Mouse (Mus musculus): ENCODE measurements at regions not wholly inside any gene's neighbourhood (a gene's known extent, or its start where the extent isn't known, plus 50 kb on each side); places are given as distances from the start of the nearest gene placed in this dataset.

DNA sequence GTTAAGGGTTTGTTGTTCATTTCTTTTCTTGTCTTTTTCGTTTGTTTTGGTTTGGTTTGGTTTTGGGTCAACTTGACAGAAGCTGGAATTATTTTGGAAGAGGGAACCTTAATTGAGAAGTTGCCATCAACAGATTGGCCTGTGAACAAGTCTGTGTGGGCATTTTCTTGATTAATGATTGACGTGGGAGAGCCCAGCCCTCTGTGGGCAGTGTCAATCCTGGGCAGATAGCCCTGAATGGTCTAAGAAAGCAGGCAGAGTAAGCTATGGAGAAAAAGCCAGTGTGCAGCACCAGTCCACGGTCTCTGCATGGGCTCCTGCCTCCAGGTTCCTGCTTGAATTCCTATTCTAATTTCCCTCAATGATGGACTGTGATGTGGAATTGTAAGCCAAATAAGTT lies 1031.4 kb downstream of the 9330182O14Rik start:
- Histone ChIP-seq H3K9ac (ENCODE audit: low read depth, low read length) (no peak overlapping the region), H3K36me3 (ENCODE audit: control insufficient read depth, insufficient read depth, low read length) (no peaks in the 10 kb centered on the region), H3K4me3 (no peak overlapping the region), H3K27me3 (ENCODE audit: control insufficient read depth, insufficient read depth, low read length) (no peaks in the 10 kb centered on the region), H3K79me2 (replicated peaks; ENCODE audit: control insufficient read depth, insufficient read depth, low read length) (no peaks in the 10 kb centered on the region), H3K4me1 (ENCODE audit: control insufficient read depth, insufficient read depth, low read length) (no peaks in the 10 kb centered on the region), H3K27ac (no peak overlapping the region)
- no peak for TF ChIP-seq CTCF (IDR thresholded peaks at IDR 0.05)
- WGBS = 75% methylated on average over 3 of the region's 3 CpGs
- DNase-seq = no peak
- intact Hi-C loops (cut with DNase I) = no loop called here

DNA sequence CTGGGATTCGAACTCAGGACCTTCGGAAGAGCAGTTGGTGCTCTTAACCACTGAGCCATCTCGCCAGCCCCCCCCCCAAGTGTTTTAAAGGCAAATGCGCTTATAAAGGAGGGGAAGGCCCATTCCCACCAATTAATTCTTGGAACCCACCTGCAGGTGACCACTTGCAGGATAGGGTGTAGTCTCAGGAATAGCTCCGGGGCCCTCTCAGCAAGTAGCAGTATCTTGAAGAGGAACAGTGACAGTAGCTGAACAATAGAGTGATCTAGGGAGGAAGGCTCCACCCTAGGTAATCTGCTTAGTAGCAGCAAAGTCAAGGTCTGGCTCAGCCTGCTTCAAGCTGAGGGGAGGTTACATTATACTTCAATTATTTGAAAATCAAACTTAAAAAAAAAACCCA lies 1056.6 kb downstream of the 9330182O14Rik start:
- Histone ChIP-seq H3K79me2 (replicated peaks; ENCODE audit: control insufficient read depth, insufficient read depth, low read length) (no peaks in the 10 kb centered on the region), H3K36me3 (ENCODE audit: control insufficient read depth, insufficient read depth, low read length) (no peaks in the 10 kb centered on the region), H3K9ac (ENCODE audit: low read depth, low read length) (no peak overlapping the region), H3K27ac (no peak overlapping the region), H3K4me3 (no peak overlapping the region), H3K4me1 (ENCODE audit: control insufficient read depth, insufficient read depth, low read length) (no peaks in the 10 kb centered on the region), H3K27me3 (ENCODE audit: control insufficient read depth, insufficient read depth, low read length) (no peaks in the 10 kb centered on the region)
- TF ChIP-seq POLR2A (IDR thresholded peaks at IDR 0.05; ENCODE audit: insufficient read depth, low read depth, low read length) (no peak), EP300 (IDR thresholded peaks at IDR 0.05; ENCODE audit: insufficient read depth, low read depth, low read length) (no peak), CTCF (IDR thresholded peaks at IDR 0.05) (no peak)
- intact Hi-C loops (cut with DNase I) = loop anchor here (10.0 kb wide), 2 partner anchors 464 to 784 kb away; no protein-coding TSS in a partner anchor
- 71% methylated on average over 5 of the region's 5 CpGs for WGBS
- no peak for DNase-seq

- TF ChIP-seq CTCF (IDR thresholded peaks at IDR 0.05) (peak; percentile 68), POLR2A (IDR thresholded peaks at IDR 0.05; ENCODE audit: insufficient read depth, low read depth, low read length) (no peak), EP300 (IDR thresholded peaks at IDR 0.05; ENCODE audit: insufficient read depth, low read depth, low read length) (no peak)
- intact Hi-C loops (cut with DNase I) = loop anchor here (10.0 kb wide), 2 partner anchors 462 to 782 kb away; no protein-coding TSS in a partner anchor
- Histone ChIP-seq H3K27ac (no peak overlapping the region), H3K4me1 (ENCODE audit: control insufficient read depth, insufficient read depth, low read length) (no peaks in the 10 kb centered on the region), H3K79me2 (replicated peaks; ENCODE audit: control insufficient read depth, insufficient read depth, low read length) (no peaks in the 10 kb centered on the region), H3K27me3 (ENCODE audit: control insufficient read depth, insufficient read depth, low read length) (no peaks in the 10 kb centered on the region), H3K36me3 (ENCODE audit: control insufficient read depth, insufficient read depth, low read length) (no peaks in the 10 kb centered on the region), H3K9ac (ENCODE audit: low read depth, low read length) (no peak overlapping the region), H3K4me3 (no peak overlapping the region)
- 12% methylated on average over 3 of the region's 3 CpGs for WGBS
- DNase-seq = peak in 1 of 2 experiments; percentile 6
These were observed 1059.1 kb downstream of the 9330182O14Rik start for GRCm38 (mm10) chr15:41193240-41193639.

DNA sequence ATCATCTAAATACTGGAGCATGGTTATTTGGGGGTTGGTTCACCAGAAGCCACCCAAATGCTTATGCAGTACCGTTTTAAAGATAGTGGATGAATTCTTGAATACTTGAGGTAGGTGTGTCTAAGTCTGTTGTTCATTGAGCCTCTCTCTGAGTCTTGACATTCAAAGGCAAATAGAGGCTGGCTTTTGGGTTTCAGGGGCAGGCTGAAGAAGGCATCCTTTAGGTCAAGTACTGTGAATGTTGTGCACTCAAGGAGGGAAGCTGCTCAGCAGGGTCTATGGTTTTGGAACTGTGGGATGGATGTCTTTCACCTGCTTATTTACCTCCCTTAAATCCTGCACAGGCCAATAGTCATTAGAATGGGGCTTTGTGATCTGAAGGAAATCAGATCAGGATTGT lies 1089.6 kb downstream of the 9330182O14Rik start:
- Histone ChIP-seq H3K4me3 (no peak overlapping the region), H3K36me3 (ENCODE audit: control insufficient read depth, insufficient read depth, low read length) (no peaks in the 10 kb centered on the region), H3K27ac (no peak overlapping the region), H3K79me2 (replicated peaks; ENCODE audit: control insufficient read depth, insufficient read depth, low read length) (no peaks in the 10 kb centered on the region), H3K27me3 (ENCODE audit: control insufficient read depth, insufficient read depth, low read length) (no peaks in the 10 kb centered on the region), H3K4me1 (ENCODE audit: control insufficient read depth, insufficient read depth, low read length) (no peaks in the 10 kb centered on the region), H3K9ac (ENCODE audit: low read depth, low read length) (no peak overlapping the region)
- DNase-seq = no peak
- intact Hi-C loops (cut with DNase I) = no loop called here
- TF ChIP-seq CTCF (IDR thresholded peaks at IDR 0.05) = no peak
- 69% methylated on average over 1 of the region's 1 CpGs for WGBS

GRCm38 (mm10) chr15:41232406-41233060 lies 1098.4 kb downstream of the 9330182O14Rik start:
- Histone ChIP-seq H3K79me2 (replicated peaks; ENCODE audit: control insufficient read depth, insufficient read depth, low read length) (no peaks in the 10 kb centered on the region), H3K27me3 (ENCODE audit: control insufficient read depth, insufficient read depth, low read length) (no peaks in the 10 kb centered on the region), H3K27ac (no peak overlapping the region), H3K36me3 (ENCODE audit: control insufficient read depth, insufficient read depth, low read length) (no peaks in the 10 kb centered on the region), H3K9ac (ENCODE audit: low read depth, low read length) (no peak overlapping the region), H3K4me3 (no peak overlapping the region), H3K4me1 (ENCODE audit: control insufficient read depth, insufficient read depth, low read length) (no peaks in the 10 kb centered on the region)
- no peak for DNase-seq
- 52% methylated on average over 2 of the region's 2 CpGs for WGBS
- intact Hi-C loops (cut with DNase I) = no loop called here
- no peak for TF ChIP-seq POLR2A (IDR thresholded peaks at IDR 0.05; ENCODE audit: insufficient read depth, low read depth, low read length)
- no peak for TF ChIP-seq EP300 (IDR thresholded peaks at IDR 0.05; ENCODE audit: insufficient read depth, low read depth, low read length)
- no peak for TF ChIP-seq CTCF (IDR thresholded peaks at IDR 0.05)

All from heart, adult 2 months (tissue).